Mouse (Mus musculus): ENCODE data around the gene F830045P16Rik. TPM values are rescaled to one million over a fixed set of nuclear protein-coding genes. Genes with fewer than 3 reads are reported as not detected.

The F830045P16Rik gene
- total RNA-seq, 2 experiments from 2014 or later = 0.15 TPM; not detected in 1

- peak; percentile 80 for ATAC-seq (replicated peaks; ENCODE audit: poor library complexity, severe bottlenecking)
Measured at GRCm38 (mm10) chr2:129546772-129547171, 10.4 kb upstream of the F830045P16Rik start.

GRCm38 (mm10) chr2:129545596-129545995 is 9.2 kb upstream of the F830045P16Rik start:
- ATAC-seq (replicated peaks; ENCODE audit: poor library complexity, severe bottlenecking) = peak; percentile 49

- ATAC-seq (replicated peaks; ENCODE audit: poor library complexity, severe bottlenecking) = no peak
Measured at GRCm38 (mm10) chr2:129544919-129545318, 8.5 kb upstream of the F830045P16Rik start.

GRCm38 (mm10) chr2:129544448-129544847 is 8.0 kb upstream of the F830045P16Rik start:
- no peak for ATAC-seq (replicated peaks; ENCODE audit: poor library complexity, severe bottlenecking)

GRCm38 (mm10) chr2:129540036-129540435 is 3.6 kb upstream of the F830045P16Rik start:
- ATAC-seq (replicated peaks; ENCODE audit: poor library complexity, severe bottlenecking) = no peak

GRCm38 (mm10) chr2:129539175-129539574 is 2.8 kb upstream of the F830045P16Rik start:
- no peak for ATAC-seq (replicated peaks; ENCODE audit: poor library complexity, severe bottlenecking)

- ATAC-seq (replicated peaks; ENCODE audit: poor library complexity, severe bottlenecking) = no peak
Measured at GRCm38 (mm10) chr2:129537926-129538325, 1.5 kb upstream of the F830045P16Rik start.

GRCm38 (mm10) chr2:129537360-129537759 is 958 bp upstream of the F830045P16Rik start:
- ATAC-seq (replicated peaks; ENCODE audit: poor library complexity, severe bottlenecking) = no peak

GRCm38 (mm10) chr2:129536926-129537325 is 524 bp upstream of the F830045P16Rik start:
- ATAC-seq (replicated peaks; ENCODE audit: poor library complexity, severe bottlenecking) = no peak

GRCm38 (mm10) chr2:129534886-129535591 is 1.4 kb downstream of the F830045P16Rik start:
- no peak for ATAC-seq (replicated peaks; ENCODE audit: poor library complexity, severe bottlenecking)

GRCm38 (mm10) chr2:129531890-129532289 is 4.5 kb downstream of the F830045P16Rik start:
- no peak for ATAC-seq (replicated peaks; ENCODE audit: poor library complexity, severe bottlenecking)

GRCm38 (mm10) chr2:129531102-129531501 is 5.3 kb downstream of the F830045P16Rik start:
- no peak for ATAC-seq (replicated peaks; ENCODE audit: poor library complexity, severe bottlenecking)

- ATAC-seq (replicated peaks; ENCODE audit: poor library complexity, severe bottlenecking) = no peak
Measured at GRCm38 (mm10) chr2:129529297-129530209, 6.8 kb downstream of the F830045P16Rik start.

- ATAC-seq (replicated peaks; ENCODE audit: poor library complexity, severe bottlenecking) = no peak
Measured at GRCm38 (mm10) chr2:129527916-129528315, 8.5 kb downstream of the F830045P16Rik start.

GRCm38 (mm10) chr2:129526322-129526721 is 10.1 kb downstream of the F830045P16Rik start:
- no peak for ATAC-seq (replicated peaks; ENCODE audit: poor library complexity, severe bottlenecking)

GRCm38 (mm10) chr2:129525644-129526043 is 10.8 kb downstream of the F830045P16Rik start:
- ATAC-seq (replicated peaks; ENCODE audit: poor library complexity, severe bottlenecking) = peak; percentile 53

- ATAC-seq (replicated peaks; ENCODE audit: poor library complexity, severe bottlenecking) = no peak
Measured at GRCm38 (mm10) chr2:129518526-129518925, 17.9 kb downstream of the F830045P16Rik start.

GRCm38 (mm10) chr2:129514923-129515920 is 21.2 kb downstream of the F830045P16Rik start:
- ATAC-seq (replicated peaks; ENCODE audit: poor library complexity, severe bottlenecking) = peak; percentile 89

GRCm38 (mm10) chr2:129514401-129514667 is 22.1 kb downstream of the F830045P16Rik start:
- peak; percentile 56 for ATAC-seq (replicated peaks; ENCODE audit: poor library complexity, severe bottlenecking)
